Mouse (Mus musculus): ENCODE measurements around the gene Pecam1. TPM values are rescaled to one million over a fixed set of nuclear protein-coding genes. Genes with fewer than 3 reads are reported as not detected.
A peak's percentile ranks its signal among the peaks of the same experiment; 100 is the strongest.
"Not testable (repeated sequence)": the region's sequence is repeated elsewhere in the genome, so short reads cannot be mapped to it uniquely, and the experiment has no call there.

Pecam1 gene
- polyA plus RNA-seq, 1 experiment, result 57.9 TPM

GRCm38 (mm10) chr11:106663838-106664237 lies 86.6 kb downstream of the Pecam1 start:
- DNase-seq, result no peak
- peaks cover 76% of the 10 kb centered on the region for H3K4me1 ChIP-seq (replicated peaks; ENCODE audit: control insufficient read depth, insufficient read depth, low read length)
- H3K36me3 ChIP-seq (ENCODE audit: control insufficient read depth, insufficient read depth, low read length), result peaks cover 3% of the 10 kb centered on the region
- H3K4me3 ChIP-seq (ENCODE audit: control insufficient read depth, insufficient read depth, low read length), result no peak overlapping the region
- 87% methylated on average over 6 of the region's 6 CpGs for WGBS
- H3K27ac ChIP-seq (ENCODE audit: control insufficient read depth, insufficient read depth, low read length), result no peak overlapping the region; the same call in 1 of the 2 replicates
- no peak for TF ChIP-seq CTCF (IDR thresholded peaks at IDR 0.05; ENCODE audit: borderline replicate concordance, control insufficient read depth, extremely low read depth, insufficient read depth, low read length, poor library complexity)
- no peak for TF ChIP-seq POLR2A (IDR thresholded peaks at IDR 0.05; ENCODE audit: control insufficient read depth, extremely low read depth, insufficient read depth, low read length, poor library complexity)
- no peaks in the 10 kb centered on the region for H3K27me3 ChIP-seq (ENCODE audit: control insufficient read depth, insufficient read depth, low read length)

GRCm38 (mm10) chr11:106662634-106663407 lies 87.6 kb downstream of the Pecam1 start:
- Histone ChIP-seq H3K4me3 (ENCODE audit: control insufficient read depth, insufficient read depth, low read length) (no peak overlapping the region), H3K27ac (ENCODE audit: control insufficient read depth, insufficient read depth, low read length) (no peak overlapping the region; the same call in 1 of the 2 replicates), H3K36me3 (ENCODE audit: control insufficient read depth, insufficient read depth, low read length) (peaks cover 3% of the 10 kb centered on the region), H3K27me3 (ENCODE audit: control insufficient read depth, insufficient read depth, low read length) (no peaks in the 10 kb centered on the region), H3K4me1 (replicated peaks; ENCODE audit: control insufficient read depth, insufficient read depth, low read length) (peaks cover 77% of the 10 kb centered on the region)
- no peak for DNase-seq
- 79% methylated on average over 10 of the region's 11 CpGs for WGBS
- TF ChIP-seq POLR2A (IDR thresholded peaks at IDR 0.05; ENCODE audit: control insufficient read depth, extremely low read depth, insufficient read depth, low read length, poor library complexity), result no peak
- no peak for TF ChIP-seq CTCF (IDR thresholded peaks at IDR 0.05; ENCODE audit: borderline replicate concordance, control insufficient read depth, extremely low read depth, insufficient read depth, low read length, poor library complexity)

DNA sequence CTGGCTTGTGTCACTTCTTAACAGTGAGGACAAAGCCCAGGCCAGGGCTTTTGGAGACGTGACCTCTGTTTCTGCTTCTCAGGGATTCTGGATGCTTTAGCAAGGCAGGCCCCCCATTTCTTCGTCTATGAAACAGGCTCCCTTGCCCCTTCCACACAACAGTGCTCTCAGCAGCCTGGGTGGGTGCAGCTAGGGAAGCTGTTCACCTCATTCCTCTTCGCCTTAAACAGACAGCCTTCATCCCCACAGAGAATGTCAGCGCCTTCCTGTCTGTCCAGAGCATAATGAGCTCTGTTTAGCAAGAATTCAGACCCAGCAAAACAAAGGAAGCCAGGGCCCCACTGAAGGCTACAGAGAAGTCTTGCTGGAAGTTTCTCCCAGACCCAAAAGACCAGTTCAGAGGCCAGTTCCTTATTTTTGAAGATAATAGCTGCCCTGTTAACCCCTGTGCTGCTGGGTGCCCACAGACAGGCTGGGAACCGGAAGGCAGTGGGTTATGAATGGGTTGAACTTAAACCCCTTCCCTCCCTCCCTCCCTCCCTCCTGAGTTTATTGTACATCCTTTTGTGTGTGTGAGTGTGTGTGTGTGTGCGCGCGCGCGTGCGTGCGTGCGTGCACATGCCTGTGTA lies 89.9 kb downstream of the Pecam1 start:
- Histone ChIP-seq H3K27me3 (ENCODE audit: control insufficient read depth, insufficient read depth, low read length) (no peaks in the 10 kb centered on the region), H3K27ac (ENCODE audit: control insufficient read depth, insufficient read depth, low read length) (peak overlapping the region; percentile 72), H3K4me3 (ENCODE audit: control insufficient read depth, insufficient read depth, low read length) (no peak overlapping the region), H3K36me3 (ENCODE audit: control insufficient read depth, insufficient read depth, low read length) (peaks cover 3% of the 10 kb centered on the region), H3K4me1 (replicated peaks; ENCODE audit: control insufficient read depth, insufficient read depth, low read length) (peaks cover 71% of the 10 kb centered on the region)
- no peak for TF ChIP-seq POLR2A (IDR thresholded peaks at IDR 0.05; ENCODE audit: control insufficient read depth, extremely low read depth, insufficient read depth, low read length, poor library complexity)
- TF ChIP-seq CTCF (IDR thresholded peaks at IDR 0.05; ENCODE audit: borderline replicate concordance, control insufficient read depth, extremely low read depth, insufficient read depth, low read length, poor library complexity), result no peak
- WGBS, result 41% methylated on average over 13 of the region's 13 CpGs
- DNase-seq, result peak; percentile 31

DNA sequence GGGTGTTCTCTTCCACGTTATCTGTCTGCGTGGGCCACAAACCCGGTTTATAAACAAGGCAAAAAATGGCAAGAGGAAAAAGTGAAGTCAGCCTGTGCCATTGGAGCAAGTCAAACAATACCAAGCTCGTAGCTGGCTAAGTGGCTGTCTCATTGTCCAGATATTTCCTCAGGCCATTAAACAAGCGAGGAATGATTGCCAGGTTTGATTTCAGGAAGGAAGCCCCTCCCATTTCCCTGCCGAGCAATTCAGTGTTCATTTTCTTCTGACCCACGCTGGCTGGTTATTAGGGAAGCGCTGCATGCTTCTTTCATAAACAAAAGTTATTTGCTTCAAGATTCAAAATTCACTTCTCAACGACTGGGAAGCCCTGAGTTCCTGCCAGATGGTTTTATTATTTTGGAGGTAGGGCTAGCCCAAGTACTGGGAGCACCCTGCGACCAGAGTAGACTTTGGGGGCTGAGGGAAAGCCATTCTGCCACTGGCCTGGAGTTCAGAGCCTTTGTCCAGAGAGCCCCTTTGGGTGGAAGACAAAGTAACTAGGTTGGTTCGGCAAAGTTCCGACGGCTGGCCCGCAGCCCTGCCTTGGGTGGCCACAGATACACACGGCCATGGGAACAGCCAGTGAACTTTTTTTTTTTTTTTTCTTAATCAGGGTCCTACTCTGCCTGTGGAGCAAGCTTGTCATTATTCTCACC lies 90.7 kb downstream of the Pecam1 start:
- peak overlapping the region; percentile 69 for H3K27ac ChIP-seq (ENCODE audit: control insufficient read depth, insufficient read depth, low read length)
- no peak for DNase-seq
- no peak overlapping the region for H3K4me3 ChIP-seq (ENCODE audit: control insufficient read depth, insufficient read depth, low read length)
- peaks cover 64% of the 10 kb centered on the region for H3K4me1 ChIP-seq (replicated peaks; ENCODE audit: control insufficient read depth, insufficient read depth, low read length)
- WGBS, result 78% methylated on average over 15 of the region's 15 CpGs
- no peaks in the 10 kb centered on the region for H3K27me3 ChIP-seq (ENCODE audit: control insufficient read depth, insufficient read depth, low read length)
- peaks cover 7% of the 10 kb centered on the region for H3K36me3 ChIP-seq (ENCODE audit: control insufficient read depth, insufficient read depth, low read length)
- TF ChIP-seq CTCF (IDR thresholded peaks at IDR 0.05; ENCODE audit: borderline replicate concordance, control insufficient read depth, extremely low read depth, insufficient read depth, low read length, poor library complexity) (no peak), POLR2A (IDR thresholded peaks at IDR 0.05; ENCODE audit: control insufficient read depth, extremely low read depth, insufficient read depth, low read length, poor library complexity) (no peak)

DNA sequence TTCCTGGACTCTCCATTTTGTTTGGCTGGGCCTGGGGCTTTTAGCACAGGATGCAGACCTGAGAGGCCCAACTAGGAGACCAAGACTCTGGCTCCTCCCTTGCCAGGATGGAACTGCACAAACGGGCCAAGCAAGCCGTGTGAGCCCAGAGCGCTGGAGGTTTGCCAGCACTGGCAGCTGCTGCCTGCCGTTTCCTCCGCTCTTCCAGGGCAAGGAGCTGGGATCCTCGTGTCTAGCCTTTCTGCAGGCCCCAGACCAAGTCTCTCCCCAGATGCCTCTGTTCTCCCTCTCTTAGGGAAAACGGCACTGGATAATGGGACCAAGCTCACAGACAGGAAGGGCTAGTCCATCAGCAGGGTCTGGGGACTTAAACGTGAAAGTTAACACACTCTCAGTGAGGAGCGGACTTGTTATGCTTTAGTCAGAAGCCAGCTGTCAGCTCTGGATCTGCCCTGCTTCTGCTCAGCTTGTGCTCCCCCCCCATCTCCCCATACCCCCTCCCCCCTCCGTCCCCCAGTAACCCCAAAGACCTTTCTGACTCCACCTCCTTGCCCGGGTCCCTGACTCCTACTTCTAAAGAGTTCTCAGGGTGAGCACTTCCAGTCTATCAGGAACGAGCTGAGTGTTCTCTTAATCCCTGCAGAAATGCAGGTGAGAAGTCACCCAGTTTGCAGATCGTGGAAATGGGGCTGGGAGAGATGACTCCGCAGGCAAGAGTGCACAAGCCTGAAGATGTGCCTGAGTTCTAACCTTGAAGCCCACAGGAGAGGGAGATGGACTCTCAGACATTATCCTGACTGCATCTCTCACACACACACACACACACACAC lies 92.2 kb downstream of the Pecam1 start:
- H3K36me3 ChIP-seq (ENCODE audit: control insufficient read depth, insufficient read depth, low read length), result peaks cover 16% of the 10 kb centered on the region
- peak overlapping the region; percentile 97 for H3K27ac ChIP-seq (ENCODE audit: control insufficient read depth, insufficient read depth, low read length)
- 16% methylated on average over 14 of the region's 14 CpGs for WGBS
- H3K4me1 ChIP-seq (replicated peaks; ENCODE audit: control insufficient read depth, insufficient read depth, low read length), result peaks cover 52% of the 10 kb centered on the region
- no peaks in the 10 kb centered on the region for H3K27me3 ChIP-seq (ENCODE audit: control insufficient read depth, insufficient read depth, low read length)
- TF ChIP-seq CTCF (IDR thresholded peaks at IDR 0.05; ENCODE audit: borderline replicate concordance, control insufficient read depth, extremely low read depth, insufficient read depth, low read length, poor library complexity), result no peak
- no peak for TF ChIP-seq POLR2A (IDR thresholded peaks at IDR 0.05; ENCODE audit: control insufficient read depth, extremely low read depth, insufficient read depth, low read length, poor library complexity)
- no peak overlapping the region; the same call in 1 of the 2 replicates for H3K4me3 ChIP-seq (ENCODE audit: control insufficient read depth, insufficient read depth, low read length)
- no peak for DNase-seq

- peak overlapping the region; percentile 97 for H3K27ac ChIP-seq (ENCODE audit: control insufficient read depth, insufficient read depth, low read length)
- peaks cover 43% of the 10 kb centered on the region for H3K4me1 ChIP-seq (replicated peaks; ENCODE audit: control insufficient read depth, insufficient read depth, low read length)
- WGBS, result 82% methylated on average over 5 of the region's 5 CpGs
- not testable (repeated sequence) for H3K4me3 ChIP-seq (ENCODE audit: control insufficient read depth, insufficient read depth, low read length); H3K27me3 ChIP-seq (ENCODE audit: control insufficient read depth, insufficient read depth, low read length); DNase-seq
- peaks cover 15% of the 10 kb centered on the region for H3K36me3 ChIP-seq (ENCODE audit: control insufficient read depth, insufficient read depth, low read length)
These were observed 93.4 kb downstream of the Pecam1 start for GRCm38 (mm10) chr11:106656896-106657498.

All from thymus, adult 2 months (tissue).